Mouse (Mus musculus): ENCODE results near the gene Fgf3.
"Not testable (repeated sequence)": the region's sequence is repeated elsewhere in the genome, so short reads cannot be mapped to it uniquely, and the experiment has no call there.

The Fgf3 gene

DNA sequence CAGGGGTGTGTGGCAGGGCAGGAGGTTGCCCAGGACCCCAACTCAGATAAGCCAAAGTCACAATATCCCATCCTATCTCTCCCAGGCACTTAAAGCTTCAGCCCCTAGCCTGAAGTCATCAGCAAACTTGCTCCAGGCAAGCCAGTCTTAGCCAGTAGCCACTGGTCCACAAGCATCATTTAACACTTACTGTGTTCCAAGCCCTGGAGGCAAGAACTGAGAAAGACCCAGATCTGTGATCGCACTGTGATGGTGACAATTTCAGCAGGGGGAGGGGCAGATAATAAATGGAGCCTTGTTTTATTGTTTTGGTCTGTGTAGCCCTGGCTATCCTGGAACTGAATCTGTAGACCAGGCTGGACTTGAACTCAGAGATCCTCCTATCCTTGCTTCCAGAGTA lies 20.8 kb downstream of the Fgf3 start:
- no peak for DNase-seq (ENCODE audit: low spot score)

GRCm38 (mm10) chr7:144861056-144861768 lies 23.3 kb downstream of the Fgf3 start:
- DNase-seq (ENCODE audit: low spot score) = no peak

DNA sequence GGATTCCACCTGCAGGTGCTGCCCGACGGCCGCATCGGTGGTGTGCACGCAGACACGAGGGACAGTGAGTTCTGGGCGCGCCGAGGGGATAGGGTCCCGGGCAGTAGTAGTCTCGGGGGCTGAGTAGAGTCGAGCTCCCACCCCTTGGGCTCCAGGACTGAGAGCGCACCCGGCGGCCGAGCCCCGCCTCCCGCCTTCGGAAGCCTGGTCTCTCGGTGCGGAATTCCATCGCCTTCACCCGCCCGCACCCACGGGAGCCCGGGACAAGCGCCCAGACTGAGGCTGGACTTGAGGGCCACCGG lies 23.8 kb downstream of the Fgf3 start:
- DNase-seq (ENCODE audit: low spot score) = no peak

- no peak for DNase-seq (ENCODE audit: low spot score)
These were observed 24.2 kb downstream of the Fgf3 start for GRCm38 (mm10) chr7:144862126-144862525.

DNA sequence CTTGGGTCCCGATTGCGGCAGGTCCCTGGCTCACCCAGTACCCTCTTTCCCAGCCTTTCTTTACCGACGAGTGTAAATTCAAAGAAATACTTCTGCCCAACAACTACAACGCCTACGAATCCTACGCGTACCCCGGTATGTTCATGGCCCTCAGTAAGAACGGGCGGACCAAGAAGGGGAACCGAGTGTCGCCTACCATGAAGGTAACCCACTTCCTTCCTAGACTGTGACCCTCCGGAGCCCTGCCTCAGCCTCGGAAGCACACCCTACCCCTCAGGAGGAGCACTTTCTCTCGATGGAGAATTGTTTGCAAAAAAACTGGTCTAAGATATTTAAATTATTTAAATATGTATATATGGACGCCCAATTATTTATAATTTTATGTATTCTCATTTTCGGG lies 24.8 kb downstream of the Fgf3 start:
- DNase-seq (ENCODE audit: low spot score) = no peak

DNA sequence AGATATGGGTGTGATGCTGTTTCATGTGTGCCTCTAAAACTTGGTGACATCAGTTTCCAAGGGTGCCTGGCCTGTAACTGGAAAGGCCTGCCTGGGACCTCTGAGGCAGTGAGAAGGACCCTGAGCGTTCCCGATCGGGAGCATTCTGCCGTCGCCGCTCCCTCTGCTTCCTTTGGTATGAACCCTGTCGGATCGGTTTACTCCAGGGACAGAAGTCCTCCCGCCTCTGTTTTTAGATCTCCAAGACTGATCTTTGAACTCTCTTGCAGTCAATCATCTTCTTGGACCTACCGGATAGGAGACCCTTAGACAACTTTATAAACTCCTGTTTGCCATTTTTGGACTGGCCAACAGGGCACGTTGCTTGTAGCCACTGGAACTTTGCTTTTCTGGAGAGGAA lies 25.3 kb downstream of the Fgf3 start:
- DNase-seq (ENCODE audit: low spot score) = no peak

GRCm38 (mm10) chr7:144864160-144864670 lies 26.3 kb downstream of the Fgf3 start:
- no peak for DNase-seq (ENCODE audit: low spot score)

DNA sequence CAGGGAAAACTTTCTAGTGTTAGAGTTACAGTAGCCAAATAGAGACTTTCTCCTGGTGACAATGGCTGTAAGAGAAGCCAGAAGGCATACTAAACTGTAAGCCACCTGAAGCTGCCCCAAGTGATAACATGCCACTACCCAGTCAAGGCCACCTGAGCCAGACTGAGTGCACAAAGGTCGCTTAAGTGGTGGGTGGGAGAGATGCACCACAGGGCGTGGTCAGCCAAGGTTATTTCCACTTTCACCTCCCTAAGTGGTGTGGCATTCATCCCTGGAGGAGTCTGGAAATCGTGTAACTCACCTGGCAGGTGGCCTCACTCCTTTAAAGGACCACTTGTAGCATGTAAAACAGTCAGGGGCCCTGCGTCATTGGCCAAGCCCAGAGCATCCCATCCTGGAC lies 29.3 kb downstream of the Fgf3 start:
- DNase-seq (ENCODE audit: low spot score) = no peak

- DNase-seq (ENCODE audit: low spot score) = no peak
These were observed 29.7 kb downstream of the Fgf3 start for GRCm38 (mm10) chr7:144867602-144868001.

DNA sequence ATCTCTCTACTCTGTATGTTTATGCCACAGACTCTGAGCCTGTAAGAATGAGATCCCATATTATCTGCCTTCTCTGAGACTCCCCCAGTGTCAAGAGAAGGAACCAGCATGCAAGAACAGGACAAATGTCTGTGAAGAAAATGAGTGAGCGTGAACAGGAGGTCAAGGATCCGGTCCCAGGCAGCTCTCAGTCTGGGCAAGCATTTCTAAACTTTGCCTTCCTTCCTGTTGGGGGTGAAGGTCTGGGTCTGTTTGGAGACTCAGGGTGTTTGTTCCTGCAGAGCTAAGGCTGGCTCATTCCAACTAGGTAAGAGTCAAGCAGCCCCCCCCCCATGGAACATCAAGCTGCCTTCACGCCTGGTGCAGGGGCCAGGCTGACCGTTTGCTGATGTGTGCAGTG lies 34.5 kb downstream of the Fgf3 start:
- DNase-seq (ENCODE audit: low spot score) = no peak

- DNase-seq (ENCODE audit: low spot score) = no peak
These were observed 35.3 kb downstream of the Fgf3 start for GRCm38 (mm10) chr7:144873160-144873559.

- no peak for DNase-seq (ENCODE audit: low spot score)
These were observed 36.3 kb downstream of the Fgf3 start for GRCm38 (mm10) chr7:144874226-144874625.

- no peak for DNase-seq (ENCODE audit: low spot score)
These were observed 40.5 kb downstream of the Fgf3 start for GRCm38 (mm10) chr7:144878401-144878800.

GRCm38 (mm10) chr7:144883106-144883505 lies 45.2 kb downstream of the Fgf3 start:
- no peak for DNase-seq (ENCODE audit: low spot score)

DNA sequence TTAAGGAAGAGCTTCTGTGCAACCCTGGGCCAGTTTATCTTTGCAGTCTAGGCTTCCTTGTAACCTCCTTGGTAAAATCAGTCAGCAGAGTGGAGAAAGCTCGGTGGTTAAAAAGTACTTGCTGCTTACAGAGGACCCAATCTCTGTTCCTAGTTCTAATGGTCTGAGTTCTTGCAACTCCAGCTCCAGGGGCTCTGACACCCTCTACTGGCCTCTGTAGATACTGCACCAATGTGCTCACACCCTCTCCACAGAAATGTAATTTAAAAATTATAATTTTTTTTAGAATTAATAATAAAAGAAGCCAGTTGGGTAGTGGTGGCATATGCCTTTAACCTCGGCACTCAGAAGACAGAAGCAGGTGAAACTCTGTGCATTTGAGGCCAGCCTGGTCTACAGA lies 49.8 kb downstream of the Fgf3 start:
- DNase-seq (ENCODE audit: low spot score) = no peak

DNA sequence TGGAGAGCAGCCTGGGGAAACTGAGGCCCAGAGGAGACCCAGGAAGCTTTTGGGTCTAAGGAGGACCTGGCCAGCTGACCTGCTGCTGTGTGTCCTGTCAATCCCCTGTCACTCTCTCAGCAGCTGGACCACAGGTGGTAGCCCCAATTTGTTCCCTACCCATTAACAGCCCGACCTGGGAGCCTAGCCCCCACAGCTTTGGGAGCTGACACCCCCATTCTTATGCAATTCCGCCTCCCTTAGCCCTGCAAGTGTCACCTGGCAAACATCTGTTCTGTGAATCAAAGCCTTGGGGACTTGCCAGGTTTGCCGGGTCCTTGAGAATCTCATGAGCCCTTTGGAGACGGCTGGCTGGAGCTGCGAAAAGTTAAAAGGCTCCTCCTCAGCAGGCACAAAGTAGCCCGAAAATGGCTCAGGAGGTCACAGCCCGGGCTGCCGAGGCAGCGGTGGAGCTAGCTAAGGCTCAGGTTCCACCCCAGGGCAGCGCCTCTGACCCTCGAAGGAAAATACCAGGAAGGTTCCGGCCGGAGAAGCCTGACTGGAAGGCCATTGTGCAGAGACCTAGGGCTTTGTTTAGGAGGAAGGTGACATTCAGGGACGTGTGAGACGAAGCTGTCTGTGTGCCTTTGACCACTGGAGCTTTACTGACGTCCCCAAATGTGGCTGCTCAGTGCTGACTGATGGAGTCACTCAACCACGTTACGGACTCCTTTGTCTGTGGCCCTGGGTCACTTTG lies 50.8 kb downstream of the Fgf3 start:
- DNase-seq (ENCODE audit: low spot score) = no peak

DNA sequence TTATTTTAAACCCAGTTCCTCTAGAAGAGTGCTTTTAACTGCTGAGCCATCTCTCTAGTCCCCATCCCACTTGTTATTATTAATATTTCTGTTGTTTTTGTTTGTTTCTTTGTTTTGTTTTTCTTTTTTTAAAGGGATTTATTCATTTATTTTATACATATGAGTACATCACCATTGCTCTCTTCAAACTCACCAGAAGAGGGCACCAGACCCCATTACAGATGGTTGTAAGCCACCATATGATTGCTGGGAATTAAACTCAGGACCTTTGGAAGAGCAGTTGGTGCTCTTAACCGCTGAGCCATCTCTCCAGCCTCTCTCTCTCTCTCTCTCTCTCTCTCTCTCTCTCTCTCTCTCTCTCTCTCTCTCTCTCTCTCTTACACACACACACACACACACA lies 52.8 kb downstream of the Fgf3 start:
- not testable (repeated sequence) for DNase-seq (ENCODE audit: low spot score)

DNA sequence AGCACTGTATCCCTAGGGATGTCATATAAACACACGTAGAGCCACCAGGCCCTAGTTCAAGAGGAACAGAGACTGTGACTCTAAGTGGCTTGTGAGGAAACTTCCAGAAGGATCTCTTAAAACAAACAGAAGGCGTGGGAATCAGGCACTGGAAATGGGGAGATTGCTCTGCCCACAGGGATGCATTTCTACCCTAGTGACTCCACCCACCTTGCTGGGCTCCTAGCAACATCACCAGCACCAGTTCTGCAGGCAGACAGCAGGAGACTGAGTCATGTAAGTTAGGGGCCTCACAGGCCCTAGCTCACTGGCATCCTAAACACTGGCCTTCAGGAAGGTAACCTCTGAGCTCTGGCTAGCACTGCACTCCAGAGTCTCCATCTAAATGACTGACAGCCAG lies 54.0 kb downstream of the Fgf3 start:
- DNase-seq (ENCODE audit: low spot score) = no peak

DNA sequence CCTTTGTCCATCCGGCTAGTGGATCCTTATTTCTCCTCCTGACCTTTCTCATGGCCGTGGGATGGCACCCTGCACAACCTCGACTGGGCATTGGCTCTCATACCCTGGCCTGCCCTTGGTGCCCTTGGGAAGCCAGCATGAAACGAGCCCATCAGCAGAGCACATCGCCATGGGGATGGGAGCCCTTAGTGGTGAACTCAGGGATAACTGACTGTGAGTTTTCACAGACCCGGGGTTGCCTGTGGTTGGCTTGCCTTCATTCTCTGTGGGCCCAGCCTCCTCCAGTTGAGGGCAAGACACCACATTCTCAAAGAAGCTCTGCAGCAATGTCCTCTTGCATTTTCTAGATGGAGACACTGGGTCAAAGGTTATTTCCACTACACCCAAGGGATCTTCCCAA lies 54.4 kb downstream of the Fgf3 start:
- no peak for DNase-seq (ENCODE audit: low spot score)

Data from ovary, postnatal 14 days (tissue).